Mouse (Mus musculus) brown adipose tissue, adult 24 weeks (tissue): ENCODE data around the gene Tsnax. TPM values are rescaled to one million over a fixed set of nuclear protein-coding genes. Genes with fewer than 3 reads are reported as not detected.
A peak's percentile ranks its signal among the peaks of the same experiment; 100 is the strongest.

Source experiments
- H3K27ac ChIP-seq: fragments of 200-500 bp; replicated peaks from 2 replicates; pipeline ENCODE4 v1.5.1; 2012; ENCODE audit warnings: low read depth, mild to moderate bottlenecking, low read length
- H3K4me1 ChIP-seq: fragments of 200-500 bp; 2 replicates; pipeline ENCODE4 v1.6.1; 2012; ENCODE audit warnings: low read length, mixed read lengths; ENCODE audit not compliant: control insufficient read depth, insufficient read depth, insufficient read length
- H3K4me3 ChIP-seq: fragments of 200-500 bp; 2 replicates; pipeline ENCODE4 v1.5.1; 2012; ENCODE audit warnings: low read depth, mild to moderate bottlenecking, low read length, moderate library complexity; ENCODE audit not compliant: insufficient read depth
- polyA plus RNA-seq: library from polyadenylated mRNA; stranded (reverse); fragments of >200 nt; gene quantifications from 2 replicates; pipeline ENCODE4 v1.2.4, GENCODE M21; 2012; ENCODE audit not compliant: missing spikeins, insufficient read depth, insufficient read length

Tsnax gene
- polyA plus RNA-seq, 1 experiment = 34.8 TPM

DNA sequence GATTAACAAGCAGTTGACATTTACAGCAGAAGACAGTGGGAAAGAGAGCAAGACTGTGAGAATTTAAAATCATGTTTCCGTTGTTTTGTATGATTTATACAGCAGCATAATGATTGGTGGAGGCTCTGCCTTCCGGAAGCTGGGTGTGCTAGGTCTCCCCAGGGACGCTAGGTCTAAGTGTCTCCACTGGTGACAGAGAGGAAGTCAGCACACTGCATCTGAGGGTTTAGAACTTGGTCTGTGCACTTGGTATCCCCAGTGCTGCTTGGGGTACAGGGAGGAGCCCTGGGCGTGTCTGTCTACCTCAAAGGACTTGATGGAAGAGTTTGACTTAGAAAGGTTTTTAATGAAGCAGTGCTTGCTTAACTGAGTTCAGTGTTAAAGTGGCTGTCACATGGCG, 16.0 kb downstream of the Tsnax start:
- Histone ChIP-seq H3K4me1 (peaks cover 29% of the 10 kb centered on the region), H3K27ac (no peak overlapping the region), H3K4me3 (no peak overlapping the region)

DNA sequence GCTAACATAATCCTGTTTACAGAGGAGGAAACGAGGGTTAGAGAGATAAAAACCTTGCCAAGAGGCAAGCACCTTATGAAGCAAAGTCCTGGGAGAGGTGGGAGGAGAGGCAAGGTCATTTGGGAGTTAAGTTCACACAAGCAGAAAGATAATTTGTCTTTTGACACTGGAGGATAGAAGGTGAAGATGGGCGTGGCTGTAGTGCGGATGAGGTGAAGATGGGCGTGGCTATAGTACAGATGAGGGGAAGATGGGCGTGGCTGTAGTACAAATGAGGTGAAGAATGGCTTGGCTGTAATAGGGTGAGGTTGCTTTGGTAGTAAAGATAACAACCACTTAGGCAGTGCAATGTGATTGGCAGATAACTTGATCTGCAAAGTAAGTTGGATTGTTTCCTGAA, 18.5 kb downstream of the Tsnax start:
- no peak overlapping the region for H3K4me3 ChIP-seq

DNA sequence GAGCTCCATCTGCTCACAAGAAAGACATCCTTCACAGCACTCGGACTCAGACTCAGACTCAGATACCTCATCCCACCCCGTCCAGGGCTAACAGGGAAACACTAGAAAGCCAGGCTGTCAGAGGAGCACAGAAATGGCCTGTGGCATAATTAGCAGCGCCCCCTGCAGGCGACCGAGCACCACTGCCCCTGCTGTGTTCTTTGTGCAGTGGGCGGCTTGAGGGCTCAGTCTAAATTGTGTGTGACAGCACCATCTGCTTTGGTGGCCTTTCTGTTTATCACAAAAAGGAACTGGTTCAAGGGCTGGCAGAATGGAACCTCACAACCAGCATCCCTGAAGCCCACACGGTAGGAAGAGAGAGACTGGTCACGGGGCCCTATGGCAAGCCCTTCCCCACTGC, 21.9 kb downstream of the Tsnax start:
- Histone ChIP-seq H3K4me1 (peaks cover 28% of the 10 kb centered on the region), H3K27ac (peak overlapping the region; percentile 31; the same call in 1 of the 2 replicates), H3K4me3 (no peak overlapping the region)

More for the DNA sequence above, 18.5 kb downstream of the Tsnax start:
- H3K27ac ChIP-seq = no peak overlapping the region; the same call in 1 of the 2 replicates
- peaks cover 36% of the 10 kb centered on the region for H3K4me1 ChIP-seq

DNA sequence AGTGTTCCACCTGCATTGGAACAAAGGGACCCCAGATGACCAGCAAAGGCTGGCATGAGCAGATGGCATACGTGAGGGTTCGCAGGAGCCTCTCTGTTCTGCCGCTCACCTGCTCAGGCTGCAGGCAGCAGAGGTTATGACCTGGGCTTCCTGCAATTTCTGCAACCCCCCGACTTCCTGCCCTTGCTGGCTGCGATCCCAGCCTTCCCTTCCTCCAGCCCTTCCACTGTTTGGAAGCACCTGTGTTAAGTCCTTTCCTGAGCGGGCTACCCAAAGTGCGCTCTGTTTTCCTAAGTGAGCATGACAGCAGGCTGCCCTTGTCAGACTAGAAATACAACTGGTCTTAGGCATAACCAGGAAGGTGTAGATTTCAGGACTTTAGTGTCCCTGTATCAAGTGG, 24.3 kb downstream of the Tsnax start:
- Histone ChIP-seq H3K4me3 (no peak overlapping the region), H3K27ac (peak overlapping the region; percentile 94), H3K4me1 (peaks cover 40% of the 10 kb centered on the region)

DNA sequence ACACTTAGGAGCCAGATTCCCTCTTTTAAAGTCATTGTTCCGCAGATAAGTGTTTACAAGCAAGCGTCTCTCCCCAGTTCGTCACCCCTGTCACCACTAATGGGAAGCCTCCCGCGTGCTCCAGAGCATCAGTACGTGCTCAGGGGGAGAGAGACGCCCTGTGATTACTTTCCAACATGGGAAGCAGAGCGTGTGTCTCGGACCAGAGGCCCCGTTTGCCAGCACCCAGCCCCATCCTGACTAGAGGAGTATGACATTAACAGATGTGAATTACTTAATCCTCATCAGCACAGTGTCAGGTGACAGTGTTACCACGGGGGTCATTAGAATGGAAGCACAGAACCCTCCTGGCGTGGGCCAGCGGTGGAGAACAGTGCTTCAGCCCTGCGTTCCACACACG, 25.9 kb downstream of the Tsnax start:
- Histone ChIP-seq H3K4me3 (no peak overlapping the region), H3K27ac (peak overlapping the region; percentile 85), H3K4me1 (peaks cover 43% of the 10 kb centered on the region)

DNA sequence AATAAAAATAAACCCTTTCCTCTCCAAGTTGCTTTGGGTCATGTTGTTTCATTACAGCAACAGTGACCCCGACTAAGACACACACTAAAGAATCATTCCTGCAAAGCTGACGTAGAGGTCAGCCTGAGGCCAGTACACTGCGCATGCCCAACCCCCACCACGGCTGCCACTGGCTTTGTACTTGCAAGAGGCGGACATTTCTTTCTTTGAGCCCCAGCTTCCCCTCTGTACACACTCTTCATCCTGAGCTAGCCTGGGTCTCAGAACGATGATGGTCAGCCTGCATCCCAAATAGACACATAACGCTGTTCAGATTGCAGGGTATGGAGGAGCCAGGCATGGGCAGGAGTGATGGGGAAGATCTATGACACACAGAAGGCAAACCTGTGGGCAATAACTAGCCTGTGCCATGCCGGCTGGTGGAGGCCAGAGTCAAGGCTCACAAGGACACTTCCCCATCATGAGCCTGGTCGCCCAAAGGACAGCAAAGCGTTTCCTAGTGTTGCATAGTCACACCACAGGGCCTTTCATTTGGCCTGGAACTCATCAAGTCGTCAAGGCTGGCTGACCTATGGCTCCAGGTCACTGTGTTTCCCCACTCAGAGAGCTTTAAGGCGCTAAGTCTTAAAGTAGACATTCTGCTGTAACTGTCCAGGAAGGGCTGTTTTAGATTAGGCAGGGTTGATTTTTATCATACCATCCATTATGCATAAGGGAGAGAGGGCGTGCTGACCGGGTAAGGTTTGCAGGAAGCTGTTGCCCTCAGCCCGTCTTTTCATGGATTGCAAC, 28.0 kb downstream of the Tsnax start:
- peaks cover 39% of the 10 kb centered on the region for H3K4me1 ChIP-seq
- H3K4me3 ChIP-seq = no peak overlapping the region
- 0 out of 2 replicates have a peak overlapping the region, but pooled peaks have one; percentile 11 for H3K27ac ChIP-seq

DNA sequence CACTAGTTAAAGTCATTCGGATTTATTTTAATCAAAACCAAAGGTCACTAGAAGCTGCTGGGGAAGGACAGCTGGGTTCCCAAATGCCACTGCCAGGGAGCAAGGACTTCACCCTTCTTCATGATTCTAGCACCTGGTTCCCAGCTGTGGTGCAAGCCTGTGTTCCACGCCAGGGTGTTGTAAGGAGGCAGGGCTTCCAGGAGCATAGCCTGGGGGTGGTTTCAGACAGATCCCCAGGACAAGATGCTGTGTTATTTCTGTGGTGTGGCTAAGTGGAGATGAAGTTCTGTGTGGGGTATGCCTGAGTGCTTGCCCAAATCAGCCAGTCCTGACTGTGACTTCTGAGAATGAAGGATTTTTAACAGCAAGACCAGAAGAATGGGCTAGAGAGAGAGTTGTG, 28.7 kb downstream of the Tsnax start:
- Histone ChIP-seq H3K4me3 (no peak overlapping the region), H3K27ac (peak overlapping the region; percentile 11; the same call in 1 of the 2 replicates), H3K4me1 (peaks cover 32% of the 10 kb centered on the region)

DNA sequence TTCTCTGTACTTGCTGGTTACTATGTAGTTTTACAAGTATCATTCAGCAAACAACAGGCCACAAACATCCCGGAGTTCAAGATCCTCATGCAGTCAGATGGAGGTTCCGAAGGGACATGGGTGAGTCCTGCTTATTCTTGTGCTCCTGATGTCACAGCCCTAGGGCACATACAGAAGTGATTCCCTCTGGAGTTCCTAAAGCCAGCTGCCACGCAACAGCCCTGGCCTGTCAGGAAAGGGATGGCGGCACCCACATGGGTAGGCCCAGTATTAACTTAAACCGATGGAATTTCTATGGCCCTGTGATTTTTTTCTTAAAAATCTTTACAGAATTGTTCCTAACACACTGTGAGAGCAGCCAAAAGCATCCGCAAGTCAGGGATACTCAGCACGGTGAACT, 30.6 kb downstream of the Tsnax start:
- H3K4me1 ChIP-seq = peaks cover 27% of the 10 kb centered on the region
- H3K4me3 ChIP-seq = no peak overlapping the region
- peak overlapping the region; percentile 94 for H3K27ac ChIP-seq

DNA sequence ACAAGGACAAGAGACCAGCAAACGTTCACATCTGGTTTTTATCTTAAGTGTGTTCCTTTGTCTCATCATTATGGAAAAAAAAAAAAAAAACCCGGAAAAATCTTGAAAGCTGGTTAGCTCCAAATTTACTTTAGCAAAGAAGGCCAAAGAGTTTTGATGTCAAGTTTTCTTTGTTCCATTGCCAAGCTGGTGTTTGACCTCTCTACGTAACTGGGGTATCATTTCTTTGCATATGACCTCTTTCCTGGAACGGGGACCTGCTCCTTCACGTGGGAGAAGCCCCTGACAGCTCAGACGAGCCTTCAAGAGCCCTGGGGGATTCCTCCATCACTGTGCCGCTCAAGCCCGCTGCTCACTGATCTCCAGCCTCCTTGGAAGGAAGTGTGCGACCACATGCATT, 31.1 kb downstream of the Tsnax start:
- Histone ChIP-seq H3K27ac (peak overlapping the region; percentile 87), H3K4me3 (no peak overlapping the region)

DNA sequence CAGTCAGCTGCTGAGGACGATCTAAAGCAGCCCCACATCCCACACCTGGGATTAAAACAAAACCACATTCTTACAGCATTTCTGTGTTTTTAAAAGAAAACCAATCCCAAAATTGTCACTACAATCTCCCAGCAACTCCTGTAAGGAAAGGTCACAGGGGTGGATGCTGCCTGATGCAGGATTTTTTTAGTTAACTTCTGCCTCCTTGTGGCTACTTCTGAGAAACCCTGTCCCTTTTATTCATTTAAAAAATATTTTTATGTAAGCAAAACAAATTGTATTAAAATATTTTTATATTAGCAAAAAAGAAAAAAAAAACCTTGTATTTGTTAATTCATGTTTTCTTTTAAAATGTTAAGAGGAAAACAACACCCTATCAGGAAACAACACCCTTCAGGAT, 33.0 kb downstream of the Tsnax start:
- Histone ChIP-seq H3K27ac (no peak overlapping the region), H3K4me1 (peaks cover 22% of the 10 kb centered on the region), H3K4me3 (no peak overlapping the region)

More for the DNA sequence above, 31.1 kb downstream of the Tsnax start:
- peaks cover 27% of the 10 kb centered on the region for H3K4me1 ChIP-seq

DNA sequence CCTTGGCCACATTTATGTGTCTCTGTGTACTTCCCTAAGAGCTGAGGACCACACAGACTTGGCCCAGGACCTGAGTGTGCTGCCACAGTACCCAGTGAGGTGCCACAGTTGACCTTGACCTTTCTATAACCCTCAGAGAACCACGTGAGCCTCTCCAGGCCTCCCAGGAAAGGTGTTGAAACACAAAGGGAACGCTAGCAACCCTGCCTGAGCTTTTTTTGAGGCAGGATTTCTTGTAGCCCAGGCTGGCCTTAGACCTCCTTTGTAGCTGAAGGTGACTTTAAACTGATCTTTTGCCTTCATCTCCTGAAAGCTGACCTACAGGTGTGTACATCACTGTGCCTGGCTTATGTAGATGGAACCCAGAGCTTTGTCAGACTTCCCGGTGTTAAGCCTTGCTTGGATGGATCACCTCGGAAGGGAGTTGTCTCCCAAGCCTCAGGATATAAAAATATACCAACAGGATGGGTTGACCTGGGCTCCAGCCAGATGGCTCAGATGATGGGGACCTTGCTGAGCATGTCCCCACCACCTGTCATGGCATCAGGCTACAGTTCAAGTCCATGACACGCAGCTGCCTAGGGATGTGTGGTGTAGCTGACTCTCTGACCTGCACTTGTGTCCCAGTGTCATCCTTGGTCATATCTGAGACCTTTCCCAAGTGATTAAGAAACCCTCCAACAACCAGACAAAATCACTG, 36.4 kb downstream of the Tsnax start:
- no peak overlapping the region for H3K27ac ChIP-seq

DNA sequence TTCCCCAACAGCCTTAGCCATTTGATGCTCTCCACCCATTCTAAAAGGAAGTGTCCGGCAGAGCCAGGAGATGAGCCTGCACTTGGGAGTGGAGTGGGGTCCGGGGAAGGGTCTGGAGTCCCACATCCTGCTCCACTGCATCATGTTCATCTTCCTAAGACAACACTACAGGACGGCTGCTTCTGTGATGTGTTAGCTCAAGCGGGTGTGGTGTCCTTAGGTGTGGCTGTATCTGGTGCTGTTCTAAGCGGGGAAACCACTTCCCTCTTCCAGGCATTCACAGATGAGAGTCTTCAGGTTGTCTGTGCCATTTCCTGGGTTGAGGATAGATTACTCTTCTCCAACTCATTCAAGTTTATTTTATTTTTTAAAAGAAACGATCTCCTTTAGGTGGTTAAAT, 37.0 kb downstream of the Tsnax start:
- H3K4me1 ChIP-seq = peaks cover 4% of the 10 kb centered on the region
- H3K4me3 ChIP-seq = no peak overlapping the region
- no peak overlapping the region for H3K27ac ChIP-seq

More for the DNA sequence above, 36.4 kb downstream of the Tsnax start:
- Histone ChIP-seq H3K4me3 (no peak overlapping the region), H3K4me1 (peaks cover 6% of the 10 kb centered on the region)

DNA sequence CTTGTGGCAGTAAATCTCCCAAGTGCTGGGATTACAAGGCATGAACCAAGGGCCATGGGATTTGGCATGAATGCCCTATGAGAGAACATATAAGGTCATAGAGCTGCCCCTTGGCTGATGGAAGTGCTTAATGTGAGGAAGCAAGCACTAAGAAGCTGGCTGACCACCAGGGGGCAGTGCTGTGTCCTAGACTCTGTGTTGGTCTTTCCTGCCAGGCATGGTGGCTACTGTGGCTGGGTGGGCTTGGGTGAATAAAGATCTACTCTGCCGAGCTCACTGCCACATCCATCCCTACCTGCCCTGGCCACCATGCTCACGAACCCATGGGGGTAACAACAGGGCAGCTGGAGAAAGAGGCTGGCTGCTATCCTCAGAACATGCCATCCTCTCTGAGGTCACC, 39.2 kb downstream of the Tsnax start:
- H3K4me1 ChIP-seq = peaks cover 2% of the 10 kb centered on the region; the same call in 1 of the 2 replicates
- no peak overlapping the region for H3K4me3 ChIP-seq
- no peak overlapping the region for H3K27ac ChIP-seq

DNA sequence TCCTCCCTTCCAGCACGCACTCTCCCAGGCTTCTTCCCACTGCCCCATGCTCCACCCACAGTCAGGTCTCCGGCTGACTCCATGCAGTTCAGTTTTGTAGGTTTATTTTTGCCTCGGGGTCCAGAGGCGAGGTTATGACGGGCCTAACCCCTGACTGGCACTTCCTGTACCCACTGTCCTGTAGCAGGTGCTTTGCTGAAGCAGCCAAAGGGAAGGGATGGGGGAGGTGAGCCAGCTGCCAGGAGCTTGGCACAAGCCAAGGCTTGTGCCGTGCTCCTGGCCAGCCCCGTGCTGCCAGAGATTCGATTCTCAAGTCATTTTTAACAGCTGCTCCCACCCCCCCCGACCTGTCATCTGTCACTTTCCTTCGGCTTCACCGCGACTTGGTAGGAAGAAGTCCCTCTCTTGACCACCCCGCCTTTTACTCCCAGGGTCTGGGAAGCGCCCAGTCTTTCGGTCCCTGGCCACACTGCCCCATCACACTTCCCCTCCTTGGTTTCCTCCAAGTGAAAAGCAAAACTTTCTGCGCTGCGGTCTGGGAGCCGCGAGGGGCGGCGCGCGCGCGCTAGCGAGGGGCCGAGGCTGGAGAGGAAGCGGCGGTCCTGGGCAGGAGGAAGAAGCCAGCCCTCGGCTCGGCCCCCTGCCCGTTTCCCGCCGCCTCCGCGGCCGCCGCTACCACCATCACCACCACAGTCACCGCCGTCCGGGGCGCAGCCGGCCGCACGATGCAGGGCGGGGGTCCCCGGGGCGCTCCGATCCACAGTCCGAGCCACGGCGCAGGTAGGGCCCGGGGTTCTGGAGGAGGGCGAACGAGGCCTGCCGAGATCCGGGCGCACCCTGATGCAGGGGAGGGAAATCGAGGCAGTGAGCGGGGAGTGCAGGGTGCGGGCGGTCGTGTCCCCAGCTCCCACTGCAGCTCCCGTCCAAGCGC, 41.0 kb downstream of the Tsnax start, which contains the start of gene Disc1:
Disc1 (plus strand) TSS at position 691 of the 931 bp plus-strand sequence.
- Histone ChIP-seq H3K27ac (peak within 1 kb of the TSS; percentile 61), H3K4me3 (peak within 1 kb of the TSS; percentile 76)

DNA sequence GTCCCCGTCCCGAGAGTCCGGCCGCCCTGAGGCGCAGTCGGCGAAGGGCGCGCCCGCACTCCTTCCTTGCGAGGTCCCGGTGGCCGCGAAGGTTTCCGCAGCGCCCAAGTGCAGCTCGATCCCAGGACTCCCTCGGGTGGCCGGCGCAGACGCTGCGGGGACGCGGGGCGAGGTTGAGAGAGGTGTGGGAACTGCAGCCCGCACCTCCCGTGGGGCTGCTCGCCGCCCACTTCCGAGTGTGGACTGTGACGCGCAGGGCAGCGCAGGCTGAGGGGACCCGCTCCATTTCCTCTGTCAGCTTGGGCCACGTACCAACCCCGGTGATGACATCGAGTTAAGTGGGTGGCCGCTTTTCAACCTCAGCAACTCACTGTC, 41.6 kb downstream of the Tsnax start:
- peaks cover 2% of the 10 kb centered on the region; the same call in 1 of the 2 replicates for H3K4me1 ChIP-seq
- H3K27ac ChIP-seq = peak overlapping the region; percentile 61
- peak overlapping the region; percentile 76 for H3K4me3 ChIP-seq

More for the DNA sequence above, 41.0 kb downstream of the Tsnax start, which contains the start of gene Disc1:
- peaks cover 2% of the 10 kb centered on the region; the same call in 1 of the 2 replicates for H3K4me1 ChIP-seq
